Mouse (Mus musculus): ENCODE data around the gene Fbxw15. TPM values are rescaled to one million over a fixed set of nuclear protein-coding genes. Genes with fewer than 3 reads are reported as not detected.

Gene Fbxw15
- polyA plus RNA-seq (2012; rRNA removed): 0.03 and 0.10 TPM in 2 replicates

DNA sequence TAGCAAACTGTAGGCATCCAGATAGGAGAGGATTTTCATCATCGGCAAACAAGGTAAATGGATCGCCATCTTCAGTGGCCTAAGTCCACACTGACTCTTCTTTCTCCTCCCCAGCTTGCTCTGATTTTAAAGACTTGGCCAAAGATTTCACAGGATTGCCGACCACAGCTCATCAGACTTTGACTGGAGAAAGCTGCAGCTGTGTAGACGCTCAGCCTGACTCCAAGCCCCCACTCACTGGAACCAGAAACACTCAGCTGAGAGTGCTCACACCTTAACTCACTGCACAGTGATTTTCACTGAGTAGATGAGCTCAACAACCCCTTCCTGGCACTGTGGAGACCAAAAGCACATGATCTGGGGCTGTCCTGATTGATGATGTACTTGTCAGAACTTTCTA, at the start of gene Fbxw15:
TSS of gene Fbxw15 (minus strand) at position 101 of the 400 bp plus-strand sequence.

Other genes starting within 250 kb of the Fbxw15 start
- 0.02 TPM in 1 of 2 replicates, not detected in the other for gene Fbxw28, start 228.6 kb downstream of the Fbxw15 start, polyA plus RNA-seq (2012; rRNA removed)
- gene Fbxw22, start 164.0 kb downstream of the Fbxw15 start, polyA plus RNA-seq (2012; rRNA removed): 0.01 and 0.04 TPM in 2 replicates
- gene Fbxw16, start 119.1 kb downstream of the Fbxw15 start, polyA plus RNA-seq (2012; rRNA removed): not detected in 2 replicates
- gene Fbxw19, start 72.4 kb downstream of the Fbxw15 start, polyA plus RNA-seq (2012; rRNA removed): not detected in 2 replicates
- not detected in 2 replicates for gene Fbxw24, start 57.8 kb upstream of the Fbxw15 start, polyA plus RNA-seq (2012; rRNA removed)
- gene Fbxw25, start 96.4 kb upstream of the Fbxw15 start, polyA plus RNA-seq (2012; rRNA removed): not detected in 2 replicates
- 0.04 and 0.05 TPM in 2 replicates for gene Fbxw18, start 134.4 kb upstream of the Fbxw15 start, polyA plus RNA-seq (2012; rRNA removed)
- 0.02 TPM in 1 of 2 replicates, not detected in the other for gene Fbxw26, start 177.8 kb upstream of the Fbxw15 start, polyA plus RNA-seq (2012; rRNA removed)
- 0.10 TPM in 1 of 2 replicates, not detected in the other for gene Fbxw27, start 222.4 kb upstream of the Fbxw15 start, polyA plus RNA-seq (2012; rRNA removed)
- gene Spink8, start 244.0 kb upstream of the Fbxw15 start, polyA plus RNA-seq (2012; rRNA removed): not detected in 2 replicates